Mouse (Mus musculus): ENCODE data around the gene Tmcc2.

Gene Tmcc2

DNA sequence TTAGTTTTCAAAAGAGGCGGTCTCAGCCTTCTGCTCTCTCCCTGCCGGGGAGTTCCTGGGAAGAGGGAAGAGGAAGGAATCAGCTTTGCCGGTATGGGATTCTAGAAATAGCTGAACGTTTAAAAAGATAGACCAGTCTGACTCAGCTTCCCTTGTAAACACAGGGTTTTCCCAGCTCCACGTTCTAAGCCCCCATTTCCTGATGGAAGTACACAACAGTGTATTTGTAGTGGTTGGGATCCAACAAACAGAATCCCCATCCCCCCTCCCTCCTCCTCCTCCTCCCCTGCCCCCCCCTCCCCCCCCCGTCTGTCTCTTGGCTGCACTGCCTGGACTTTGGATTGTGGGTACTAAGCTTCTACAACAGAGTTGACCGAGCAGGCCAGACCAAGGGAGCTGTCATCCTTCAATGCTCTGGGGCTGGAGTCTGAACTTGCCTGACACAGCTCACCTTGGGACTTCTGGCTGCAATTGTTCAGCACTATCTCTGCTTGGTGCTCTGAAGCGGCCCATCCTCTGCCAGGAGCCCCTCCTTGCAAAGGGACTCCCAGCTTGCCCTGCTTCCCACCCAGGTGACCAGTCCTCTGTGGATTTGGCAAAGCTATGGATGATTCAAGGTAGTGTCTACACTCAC, 52.9 kb downstream of the Tmcc2 start:
- no peak for DNase-seq

DNA sequence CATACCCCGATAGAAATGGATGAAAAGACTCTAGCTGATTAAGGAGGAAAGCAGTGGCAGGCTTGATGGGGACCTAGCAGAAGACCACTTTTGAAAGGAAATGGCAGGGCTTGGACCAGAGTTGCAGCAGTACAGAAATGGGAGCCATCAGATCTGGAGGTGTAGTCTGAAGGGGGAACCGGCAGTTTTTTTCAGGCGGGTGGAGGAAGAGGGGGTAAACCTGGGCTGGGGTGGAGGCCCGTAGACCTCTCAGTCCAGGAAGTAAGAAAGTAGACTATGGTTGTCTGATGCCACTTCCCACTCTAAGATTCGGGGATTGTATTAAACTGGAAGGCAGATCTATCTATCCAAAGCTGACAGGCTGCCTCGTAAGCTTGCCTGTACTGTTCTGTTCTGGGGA, 54.2 kb downstream of the Tmcc2 start:
- no peak for DNase-seq

DNA sequence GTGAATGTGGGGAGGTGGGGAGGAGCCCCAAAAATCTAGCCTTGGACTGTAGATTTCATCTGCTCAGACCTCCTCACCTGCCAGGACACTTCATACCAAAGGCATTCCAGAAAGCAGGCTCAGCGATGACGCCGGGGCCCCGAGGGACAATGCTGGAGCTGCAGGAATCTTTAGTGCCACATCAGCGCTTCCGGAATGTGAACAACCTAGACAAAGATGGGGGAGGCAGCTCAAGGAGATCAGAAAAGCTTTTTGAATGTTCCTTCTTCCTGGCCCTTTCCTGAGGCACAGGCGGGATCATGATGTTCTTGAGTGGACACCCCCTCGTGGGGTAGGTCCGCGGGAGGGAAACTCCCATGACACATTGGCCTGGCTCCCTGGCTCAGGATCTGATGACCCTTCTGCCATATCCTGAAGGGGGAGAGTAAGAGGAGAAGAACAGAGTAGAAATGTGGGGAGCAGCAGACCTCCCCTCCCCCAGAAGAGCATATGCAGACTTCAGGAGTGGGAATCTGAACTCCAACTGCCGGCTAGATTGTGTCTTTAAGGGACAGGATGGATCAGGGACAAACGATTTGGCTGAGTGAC, 55.6 kb downstream of the Tmcc2 start:
- no peak for DNase-seq

DNA sequence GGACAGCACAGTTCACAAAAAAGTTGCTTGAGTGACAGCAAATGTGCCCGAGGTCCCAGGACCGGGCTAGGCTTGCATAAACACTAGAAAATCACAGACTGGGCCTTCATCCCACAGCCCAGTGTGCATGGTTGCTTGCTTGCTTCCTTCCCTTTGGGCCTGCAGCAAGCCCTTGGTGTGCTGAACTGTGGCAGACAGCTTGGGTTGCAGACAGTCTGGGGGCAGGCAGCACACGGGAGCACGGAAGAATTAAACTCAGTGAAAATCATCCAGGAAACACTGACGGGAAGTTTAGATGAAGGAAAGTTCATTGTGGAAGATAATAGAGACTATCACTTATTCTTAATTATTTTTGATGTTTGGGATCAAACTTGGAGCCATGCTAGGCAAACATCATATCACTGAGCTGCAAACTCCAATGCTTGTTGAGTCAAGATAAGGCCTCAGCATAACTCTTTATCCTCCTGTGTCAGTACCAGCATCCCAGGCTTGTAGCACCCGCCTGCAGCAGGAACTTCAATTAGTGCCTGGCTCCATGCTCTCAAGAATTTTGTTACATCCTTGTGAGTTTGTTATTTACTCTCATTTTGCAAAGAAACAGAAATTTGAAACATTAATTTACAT, 56.8 kb downstream of the Tmcc2 start:
- DNase-seq: no peak

DNA sequence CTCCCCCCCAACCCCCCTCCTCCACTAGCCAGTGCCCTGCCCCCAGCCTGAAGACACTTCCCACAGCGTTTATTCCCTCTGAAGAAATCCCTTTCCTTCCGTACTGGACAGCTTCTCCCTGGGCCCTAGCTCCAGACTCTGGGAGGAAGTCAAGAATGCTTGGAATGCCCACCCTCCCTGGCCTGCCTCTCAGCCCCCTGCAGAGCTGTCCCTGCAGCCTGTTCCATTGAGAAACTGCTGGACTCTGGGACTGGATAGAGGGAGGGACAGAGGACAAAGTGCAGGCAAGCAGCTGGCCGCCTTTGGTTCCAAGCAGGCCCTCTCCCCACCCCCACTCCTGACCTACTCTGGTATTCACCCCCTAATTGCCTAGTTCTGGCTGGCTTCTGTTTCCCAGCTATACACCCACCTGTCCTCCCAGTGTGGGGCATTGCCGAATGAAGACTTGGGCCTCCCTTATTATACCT, 57.4 kb downstream of the Tmcc2 start:
- no peak for DNase-seq

DNA sequence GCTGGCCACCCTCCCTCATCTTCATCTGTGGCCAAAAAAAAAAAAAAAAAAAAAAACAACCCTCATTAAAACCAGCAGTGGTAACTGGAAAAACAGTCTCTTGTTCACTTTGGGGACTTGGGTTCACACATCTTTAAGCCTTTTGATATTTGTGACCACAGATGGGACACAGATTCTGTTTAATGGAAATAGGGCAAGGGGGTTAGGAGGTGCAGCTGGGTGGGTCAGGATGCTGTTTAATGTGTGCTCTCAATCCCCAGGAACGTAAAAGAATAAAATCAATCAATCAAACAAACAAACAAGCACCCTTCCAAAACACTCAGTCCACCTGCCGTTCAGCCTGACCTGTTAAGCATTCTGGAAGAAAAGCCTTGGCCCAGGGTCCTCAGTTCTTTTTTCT, 57.9 kb downstream of the Tmcc2 start:
- DNase-seq: no peak

DNA sequence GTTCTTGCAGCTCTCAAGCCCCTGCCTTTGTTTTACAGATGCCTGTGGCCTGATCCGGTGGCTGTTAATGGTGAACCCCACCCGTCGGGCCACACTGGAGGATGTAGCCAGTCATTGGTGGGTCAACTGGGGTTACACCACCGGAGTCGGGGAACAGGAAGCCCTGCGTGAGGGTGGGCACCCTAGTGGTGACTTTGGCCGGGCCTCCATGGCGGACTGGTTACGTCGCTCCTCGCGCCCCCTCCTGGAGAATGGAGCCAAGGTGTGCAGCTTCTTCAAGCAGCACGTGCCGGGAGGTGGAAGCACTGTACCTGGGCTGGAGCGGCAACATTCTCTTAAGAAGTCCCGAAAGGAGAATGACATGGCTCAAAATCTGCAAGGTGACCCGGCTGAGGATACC, 59.8 kb downstream of the Tmcc2 start:
- DNase-seq: no peak

DNA sequence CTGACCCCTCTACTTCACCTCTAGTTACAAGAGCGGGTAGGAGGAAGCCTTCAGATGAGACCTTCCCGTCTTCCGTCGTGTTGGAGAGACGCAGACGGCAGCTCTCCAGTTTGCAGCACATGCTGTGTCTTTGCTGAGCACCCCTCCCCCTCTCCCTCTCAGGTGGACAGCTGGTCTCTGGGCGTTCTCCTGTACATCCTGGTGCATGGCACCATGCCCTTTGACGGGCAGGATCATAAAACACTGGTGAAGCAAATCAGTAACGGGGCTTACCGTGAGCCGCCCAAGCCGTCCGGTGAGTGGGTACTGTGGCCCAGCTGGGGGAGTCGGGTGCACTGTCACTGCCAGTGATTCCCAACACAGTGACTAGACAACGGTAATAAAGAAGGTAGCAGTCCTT, 60.7 kb downstream of the Tmcc2 start:
- DNase-seq: no peak

DNA sequence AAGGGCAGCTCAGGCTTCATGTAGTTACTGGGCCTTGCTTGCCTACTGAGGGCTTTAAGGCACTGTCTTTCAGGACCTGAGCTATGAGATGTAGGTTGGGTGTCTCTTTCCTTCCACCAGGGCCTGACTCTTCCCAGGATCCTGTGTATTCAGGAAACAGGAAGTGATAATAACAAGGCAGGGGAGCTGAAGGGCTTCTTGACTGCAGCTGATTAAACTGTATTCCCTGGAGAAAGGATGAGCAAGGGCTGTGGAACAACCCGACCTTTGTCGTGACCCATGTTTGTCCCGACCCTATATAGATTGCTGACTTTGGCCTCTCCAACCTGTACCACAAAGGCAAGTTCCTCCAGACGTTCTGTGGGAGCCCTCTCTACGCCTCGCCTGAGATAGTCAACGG, 61.4 kb downstream of the Tmcc2 start:
- no peak for DNase-seq

DNA sequence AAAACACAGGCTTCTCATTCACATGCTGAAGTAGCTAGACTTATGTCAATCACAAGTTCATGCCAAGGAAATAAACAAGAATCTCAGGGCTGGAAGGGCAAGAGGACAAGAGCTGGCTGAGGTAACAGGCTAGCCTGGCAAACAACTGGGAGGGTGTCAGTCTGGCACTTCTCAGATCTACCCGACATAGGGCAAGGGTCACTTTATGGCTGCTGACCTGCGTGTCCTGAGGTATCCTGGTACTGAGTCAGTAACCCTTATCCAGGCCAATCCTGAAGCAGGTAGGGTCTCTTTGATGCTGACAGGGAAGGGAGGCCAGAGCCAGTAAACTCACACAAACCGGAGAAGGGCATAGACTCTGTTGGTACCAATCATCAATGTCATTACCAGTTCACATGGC, 62.5 kb downstream of the Tmcc2 start:
- DNase-seq: no peak

DNA sequence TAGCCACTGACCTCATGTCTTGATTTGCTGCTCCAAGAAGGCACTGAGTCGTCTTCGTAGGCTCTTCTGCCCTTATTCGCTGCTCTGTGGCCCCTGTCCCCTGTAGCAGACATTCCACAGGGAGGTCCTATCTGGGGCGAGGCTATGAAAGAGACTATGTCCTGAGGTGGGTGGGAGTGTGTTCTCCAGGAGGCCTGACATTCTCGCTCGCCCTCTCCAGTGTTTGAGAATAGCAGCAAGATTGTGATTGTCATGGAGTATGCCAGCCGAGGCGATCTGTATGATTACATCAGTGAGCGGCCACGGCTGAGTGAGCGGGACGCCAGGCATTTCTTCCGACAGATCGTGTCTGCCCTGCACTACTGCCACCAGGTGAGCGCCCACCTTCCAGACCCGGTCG, 63.6 kb downstream of the Tmcc2 start:
- DNase-seq: no peak

DNA sequence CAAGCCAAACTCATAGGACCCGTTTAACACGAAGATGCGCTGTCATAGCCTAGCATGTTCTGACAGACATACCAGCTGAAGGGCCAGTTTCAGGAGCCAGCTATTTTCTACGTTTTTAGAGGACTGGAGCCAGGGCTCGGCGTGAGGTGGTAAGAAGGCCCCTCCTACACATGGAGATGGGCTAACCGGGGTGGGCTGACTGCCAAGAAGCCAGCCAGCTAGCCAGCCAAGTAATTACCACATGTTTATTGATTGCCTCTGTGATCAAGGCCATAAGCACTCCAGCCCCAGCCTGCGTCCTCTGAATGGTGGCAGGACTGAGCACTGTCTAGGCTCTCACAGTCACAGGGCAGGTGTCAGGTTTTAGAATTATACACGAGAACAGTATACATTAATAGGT, 64.3 kb downstream of the Tmcc2 start:
- DNase-seq: no peak

DNA sequence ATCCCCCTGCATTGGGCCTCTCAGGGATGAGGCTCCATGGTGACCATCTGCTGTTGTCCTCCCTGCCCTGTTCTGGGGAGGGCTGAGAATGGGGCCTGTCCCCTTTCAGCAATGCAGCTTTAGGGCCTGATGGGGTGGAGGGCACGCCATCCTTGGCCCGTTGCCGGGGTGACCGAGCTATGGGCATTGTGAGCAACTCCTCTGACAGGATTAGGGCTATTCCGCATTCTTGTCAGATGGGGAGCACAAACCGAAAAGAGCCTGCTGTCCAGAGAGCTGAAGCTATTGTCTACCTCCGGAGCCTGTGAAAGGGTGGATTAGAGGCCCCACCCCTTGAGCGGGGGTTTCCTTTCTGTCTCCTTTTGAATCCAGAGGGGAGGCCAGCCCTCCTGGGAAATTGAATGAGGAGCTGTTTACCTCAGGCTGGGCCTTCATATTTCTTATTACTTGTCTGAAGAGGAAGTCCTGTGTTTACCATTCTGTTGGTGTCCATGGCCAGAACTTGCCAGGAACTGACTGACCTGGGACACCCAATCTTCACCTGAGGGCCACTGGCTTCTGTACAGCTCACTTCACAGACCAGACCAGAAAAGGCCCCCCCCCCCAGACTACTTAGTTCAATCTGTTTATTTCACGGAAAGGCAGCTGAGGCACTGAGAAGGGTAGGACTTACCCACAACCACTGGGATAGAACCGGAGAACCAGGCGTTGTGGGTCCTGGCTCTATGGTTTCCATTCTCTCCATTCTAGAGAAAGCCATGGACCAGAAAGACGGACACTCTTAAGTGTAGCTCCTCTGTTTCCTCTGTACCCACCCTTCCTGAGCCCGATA, 68.2 kb downstream of the Tmcc2 start:
- DNase-seq: no peak

DNA sequence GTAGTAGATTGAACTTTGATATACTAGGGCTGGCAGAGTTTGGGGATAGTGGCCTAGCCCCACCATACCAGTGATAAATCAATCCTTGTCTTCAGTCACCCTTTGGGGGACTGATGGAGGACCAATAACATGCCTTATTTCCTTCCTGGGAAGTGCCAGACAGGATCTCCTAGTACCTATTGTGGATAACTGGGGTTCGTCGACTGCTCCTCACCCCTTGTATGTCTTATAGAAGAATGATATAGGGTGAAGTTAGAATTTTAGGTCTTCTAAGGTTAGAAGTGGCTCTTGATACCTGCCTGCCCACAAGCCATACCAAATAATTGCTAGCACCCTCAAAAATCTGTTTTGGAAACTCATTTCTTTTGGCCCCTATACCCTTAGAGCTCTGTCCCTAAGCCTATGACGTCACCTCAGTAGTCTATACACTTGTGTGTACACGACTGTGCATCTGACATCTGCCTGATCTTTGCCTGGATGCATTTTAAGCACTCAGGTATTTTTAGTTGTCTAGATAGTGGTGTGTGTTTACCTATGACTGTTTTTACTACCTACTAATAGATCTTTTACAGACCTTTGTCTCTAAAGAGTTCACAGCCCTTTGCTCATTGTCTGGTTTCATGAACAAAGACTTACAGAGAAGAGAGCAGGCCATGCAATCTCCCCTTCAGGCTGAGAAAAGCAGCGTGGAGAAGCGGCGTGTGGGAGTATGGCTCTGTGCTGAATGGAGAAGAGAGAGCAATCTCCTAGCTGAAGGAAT, 69.1 kb downstream of the Tmcc2 start:
- no peak for DNase-seq

DNA sequence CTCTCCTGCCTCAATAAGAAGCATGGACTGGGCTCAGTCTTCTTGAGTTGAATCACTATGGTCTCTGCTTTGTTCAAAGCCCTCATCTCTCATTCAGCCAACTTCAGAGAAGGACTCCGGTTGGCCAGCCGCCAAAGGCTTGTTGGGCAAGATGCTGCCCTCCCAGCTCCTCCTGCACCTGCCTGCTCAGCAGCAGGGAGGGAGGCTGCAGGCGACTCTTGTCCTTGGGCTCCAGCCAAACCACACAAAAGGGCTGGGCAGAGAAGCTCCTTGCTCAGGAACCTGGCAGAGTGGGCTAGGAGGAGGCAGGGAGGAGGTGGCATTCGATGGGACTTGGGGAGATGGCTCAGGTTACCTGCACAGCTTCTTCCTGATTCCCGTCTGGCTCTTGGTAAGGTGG, 71.8 kb downstream of the Tmcc2 start:
- no peak for DNase-seq

DNA sequence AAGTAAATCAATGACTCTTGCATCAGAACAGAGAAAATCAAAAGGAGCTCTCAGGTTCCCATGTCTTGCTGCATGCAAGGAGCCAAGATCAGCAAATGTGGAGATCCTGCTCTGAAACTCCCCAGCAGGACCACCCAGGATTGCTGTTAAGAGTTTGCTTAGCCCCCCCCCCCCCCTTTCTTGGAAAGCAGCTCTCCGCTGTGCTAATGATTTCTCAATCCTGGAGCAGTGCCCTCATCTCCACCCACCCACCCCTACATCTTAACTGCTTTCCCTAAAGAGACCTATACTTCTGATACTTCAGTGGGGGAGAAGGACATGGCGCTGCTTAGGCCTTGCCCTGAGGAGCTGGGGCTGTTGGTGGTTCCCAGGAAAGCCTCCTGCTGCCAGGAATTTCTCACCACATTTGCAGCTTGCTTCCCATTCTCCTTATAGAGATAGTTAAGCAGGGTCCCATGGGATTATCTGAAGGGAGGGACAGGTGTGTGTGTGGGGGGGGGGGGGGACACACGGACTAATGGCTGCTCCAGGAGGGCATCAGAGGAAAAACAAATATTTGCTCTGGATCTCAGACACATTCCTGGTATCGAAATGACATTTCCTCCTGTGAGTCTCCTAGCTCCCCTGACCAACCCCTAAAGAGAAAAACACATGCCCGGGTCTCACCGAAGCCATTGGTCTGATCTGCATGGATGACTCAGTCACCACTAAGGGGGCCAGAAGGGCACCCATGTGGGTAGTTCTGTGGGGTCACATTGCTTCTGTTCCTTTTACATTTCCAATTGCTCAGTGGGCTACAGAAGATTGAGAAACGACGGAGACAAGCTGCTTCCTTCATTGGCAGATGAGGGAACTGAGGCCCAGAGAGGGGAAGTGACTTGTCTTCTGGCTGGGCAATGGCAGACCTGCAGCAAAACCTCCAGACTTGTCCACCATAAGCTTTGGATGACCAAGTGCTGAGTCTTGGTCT, 72.9 kb downstream of the Tmcc2 start:
- no peak for DNase-seq

DNA sequence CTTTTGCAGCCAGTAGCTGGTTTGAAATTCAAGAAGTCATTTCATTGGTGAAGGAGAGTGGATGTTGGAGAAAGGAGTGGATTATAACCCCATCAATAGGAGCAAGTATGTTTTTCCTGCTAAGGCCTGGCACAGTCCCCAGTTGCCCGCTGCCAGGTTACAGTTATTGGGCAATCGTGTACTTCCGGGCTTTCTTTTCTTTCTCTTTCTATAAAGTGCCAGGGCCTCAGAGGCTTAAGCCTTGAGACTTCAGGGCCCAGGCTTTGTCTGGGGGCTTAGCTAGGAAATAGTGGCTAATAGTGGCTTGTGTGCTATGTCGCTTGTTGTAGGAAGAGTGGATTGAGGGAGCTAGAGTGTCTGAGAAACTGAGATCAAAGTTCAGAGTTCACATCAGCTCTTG, 73.7 kb downstream of the Tmcc2 start:
- no peak for DNase-seq

DNA sequence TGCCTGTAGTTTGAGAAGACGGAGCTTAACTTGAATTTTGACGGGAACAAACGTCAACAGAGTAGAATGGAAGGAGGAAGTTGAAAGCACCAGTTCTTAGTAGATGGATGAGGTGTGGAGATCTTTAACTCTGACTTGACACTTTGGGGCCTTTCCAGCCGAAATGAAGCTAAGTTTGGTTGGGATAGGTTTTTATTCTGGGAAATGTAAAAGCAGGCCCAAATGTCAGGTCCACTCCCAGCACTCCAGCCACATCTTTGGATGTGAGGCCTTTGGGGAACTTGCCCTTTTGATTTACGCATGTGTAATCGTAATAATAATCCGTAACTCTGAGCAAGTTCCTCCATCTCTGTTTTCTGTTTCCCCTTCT, 74.5 kb downstream of the Tmcc2 start:
- DNase-seq: no peak

DNA sequence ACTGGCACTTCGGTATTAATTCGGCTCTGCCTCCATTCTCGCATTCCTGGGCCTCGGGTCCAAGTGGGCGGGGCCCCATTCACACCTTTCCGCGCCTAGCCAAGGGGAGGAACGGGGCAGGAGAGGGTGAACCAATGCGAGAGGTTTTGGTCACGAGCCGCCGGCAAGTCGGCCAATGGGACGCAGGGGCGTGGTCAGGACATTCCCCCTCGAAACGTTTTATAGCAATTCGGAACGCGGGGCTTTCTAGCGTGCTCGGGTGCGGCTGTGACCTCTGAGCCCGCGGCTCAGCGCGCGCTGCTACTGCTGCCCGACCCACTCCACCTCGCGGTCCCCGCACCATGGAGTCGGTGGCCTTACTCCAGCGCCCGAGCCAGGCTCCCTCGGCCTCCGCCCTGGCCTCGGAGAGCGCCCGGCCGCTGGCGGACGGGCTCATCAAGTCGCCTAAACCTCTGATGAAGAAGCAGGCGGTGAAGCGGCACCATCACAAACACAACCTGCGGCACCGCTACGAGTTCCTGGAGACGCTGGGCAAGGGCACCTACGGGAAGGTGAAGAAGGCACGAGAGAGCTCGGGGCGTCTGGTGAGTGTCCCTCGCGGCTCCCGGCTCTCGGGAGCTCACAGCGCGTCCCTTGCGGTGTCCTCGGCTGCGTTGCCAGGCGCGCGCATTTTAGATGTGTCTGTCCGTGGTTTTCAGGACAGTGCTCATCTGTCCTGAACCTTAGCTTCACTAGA, 75.0 kb downstream of the Tmcc2 start, which contains the start of gene Nuak2:
Gene Nuak2 (plus strand): TSS at position 238 of the 736 bp plus-strand sequence.
- peak; percentile 80 for DNase-seq

DNA sequence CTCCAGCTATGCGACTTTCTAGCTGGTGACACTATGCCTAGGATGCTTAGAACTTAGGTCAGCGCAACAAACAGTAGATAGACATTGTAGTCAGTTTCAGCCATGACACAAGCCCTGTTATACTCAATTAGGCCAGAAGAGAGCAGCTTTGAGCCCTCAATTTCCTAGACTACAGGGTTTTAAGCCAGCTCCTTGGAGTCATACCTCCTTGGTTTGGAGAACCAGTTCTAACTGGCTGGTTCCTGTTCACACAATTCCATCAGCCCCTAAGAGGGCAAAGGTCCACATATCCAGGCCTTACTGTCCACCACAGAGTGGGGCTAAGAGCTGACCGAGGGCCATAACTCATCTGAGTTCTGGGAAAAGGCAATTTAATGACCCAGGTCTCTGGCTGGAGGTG, 78.4 kb downstream of the Tmcc2 start:
- DNase-seq: peak; percentile 48

DNA sequence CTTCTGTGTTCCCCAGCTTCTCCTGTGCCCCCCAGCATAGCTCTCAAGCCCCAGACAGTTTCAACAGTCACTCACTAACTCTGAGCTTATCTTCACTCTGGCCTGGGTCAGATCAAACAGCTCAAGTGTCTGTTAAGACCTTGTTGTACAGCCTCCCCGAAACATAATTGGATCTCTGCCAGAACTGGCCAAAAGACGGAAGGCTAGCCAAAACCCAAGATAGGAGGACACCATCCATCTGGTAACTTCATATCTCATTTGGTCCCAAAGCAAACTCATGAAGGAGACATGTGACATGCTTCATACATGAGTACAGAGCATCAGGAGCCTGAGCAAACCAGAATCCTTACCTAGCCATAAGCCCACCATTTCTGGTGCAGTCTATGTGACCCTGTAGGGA, 79.0 kb downstream of the Tmcc2 start:
- DNase-seq: no peak

Measured in right cerebral cortex, adult 18-20 months (tissue).